Mouse (Mus musculus) G1E (cell line): ENCODE results near the gene Afmid.

Experiments
- CTCF ChIP-seq: IDR thresholded peaks from 2 replicates; pipeline ENCODE4 v1.5.1; 2012; ENCODE audit warnings: low read depth, low read length, inconsistent platforms, mixed read lengths
- GATA1 ChIP-seq: IDR thresholded peaks from 2 replicates; pipeline ENCODE4 v1.6.1; 2012; ENCODE audit warnings: borderline replicate concordance, low read length, inconsistent platforms, mixed read lengths
- POLR2AphosphoS5 ChIP-seq: IDR thresholded peaks from 2 replicates; pipeline ENCODE4 v1.6.1; 2012; ENCODE audit warnings: low read depth, low read length, inconsistent platforms; ENCODE audit not compliant: insufficient replicate concordance
- TAL1 ChIP-seq: conservative IDR thresholded peaks from 2 replicates; pipeline ENCODE4 v1.6.1; 2012; ENCODE audit warnings: low read depth, low read length, inconsistent platforms, mixed read lengths

GRCm38 (mm10) chr11:117792281-117792888 lies 33.3 kb upstream of the Afmid start:
- TF ChIP-seq TAL1 (no peak), CTCF (no peak), POLR2AphosphoS5 (no peak), GATA1 (no peak)
